Mouse (Mus musculus) liver, embryonic 12.5 days (tissue): Measurements from ENCODE around the gene Saa3. TPM values are rescaled to one million over a fixed set of nuclear protein-coding genes. Genes with fewer than 3 reads are reported as not detected.
"Not testable (repeated sequence)": the region's sequence is repeated elsewhere in the genome, so short reads cannot be mapped to it uniquely, and the experiment has no call there.

Source experiments
- ATAC-seq: fragments of 200-750 bp; cut with Nextera tagmentation; 2 replicates; pipeline ENCODE4 v1.8.0; 2017; ENCODE audit warnings: moderate number of reproducible peaks, mild to moderate bottlenecking, moderate library complexity
- H3K27ac ChIP-seq: fragments of 300-500 bp; sonication (generic); 2 replicates; pipeline ENCODE4 v1.5.1; 2016; ENCODE audit warnings: mild to moderate bottlenecking
- H3K27me3 ChIP-seq: fragments of 300-500 bp; sonication (generic); replicated peaks from 2 replicates; pipeline ENCODE4 v1.6.1; 2016; ENCODE audit warnings: mild to moderate bottlenecking, moderate library complexity
- H3K36me3 ChIP-seq: fragments of 300-500 bp; sonication (generic); 2 replicates; pipeline ENCODE4 v1.6.1; 2016; ENCODE audit warnings: mild to moderate bottlenecking, moderate library complexity
- H3K4me1 ChIP-seq: fragments of 300-500 bp; sonication (generic); 2 replicates; pipeline ENCODE4 v1.6.1; 2016
- H3K4me2 ChIP-seq: fragments of 300-500 bp; sonication (generic); 2 replicates; pipeline ENCODE4 v1.6.1; 2016; ENCODE audit warnings: mild to moderate bottlenecking, moderate library complexity
- H3K4me3 ChIP-seq: fragments of 300-500 bp; sonication (generic); 2 replicates; pipeline ENCODE4 v1.5.1; 2016; ENCODE audit warnings: mild to moderate bottlenecking, moderate library complexity
- H3K9ac ChIP-seq: fragments of 300-500 bp; sonication (generic); 2 replicates; pipeline ENCODE4 v1.6.1; 2016; ENCODE audit warnings: mild to moderate bottlenecking, moderate library complexity
- H3K9me3 ChIP-seq: fragments of 300-500 bp; sonication (generic); replicated peaks from 2 replicates; pipeline ENCODE4 v1.6.1; 2016; ENCODE audit warnings: mild to moderate bottlenecking, moderate library complexity
- WGBS: fragments of 180-500 bp; shearing (Covaris S2); methylation state at CpG from one replicate; pipeline ENCODE4 v1.1.7; 2016; ENCODE audit not compliant: insufficient replicate concordance; 5-methylcytosine and 5-hydroxymethylcytosine counted together
- polyA plus RNA-seq: library from polyadenylated mRNA; unstranded; fragments of >200 nt; fragmentation: Nextera tagmentation; extraction: Ambion mirVana; gene quantifications from 2 replicates; pipeline ENCODE4 v1.2.1, GENCODE M21; 2016

Saa3 gene
- polyA plus RNA-seq, 1 experiment from 2014 or later: 1.1 TPM

- Histone ChIP-seq H3K4me2 (no peak overlapping the region), H3K27me3 (no peaks in the 10 kb centered on the region), H3K4me1 (peaks cover 18% of the 10 kb centered on the region), H3K36me3 (peaks cover 99% of the 10 kb centered on the region), H3K9ac (no peak overlapping the region), H3K9me3 (no peaks in the 10 kb centered on the region), H3K27ac (no peak overlapping the region), H3K4me3 (no peak overlapping the region)
- WGBS: 89% methylated on average over 6 of the region's 6 CpGs
- ATAC-seq: no peak
Observed at GRCm38 (mm10) chr7:46700521-46701025, 14.9 kb downstream of the Saa3 start.

- Histone ChIP-seq H3K4me1 (peaks cover 16% of the 10 kb centered on the region), H3K9me3 (no peaks in the 10 kb centered on the region), H3K27me3 (no peaks in the 10 kb centered on the region), H3K9ac (no peak overlapping the region), H3K4me2 (no peak overlapping the region), H3K36me3 (peaks cover 86% of the 10 kb centered on the region), H3K27ac (no peak overlapping the region), H3K4me3 (no peak overlapping the region)
- peak; percentile 77 for ATAC-seq
- WGBS: 11% methylated on average over 1 of the region's 1 CpGs
Observed at GRCm38 (mm10) chr7:46696754-46697153, 18.7 kb downstream of the Saa3 start.

- Histone ChIP-seq H3K4me1 (no peaks in the 10 kb centered on the region), H3K4me2 (no peak overlapping the region), H3K27ac (no peak overlapping the region), H3K9ac (no peak overlapping the region), H3K27me3 (no peaks in the 10 kb centered on the region), H3K4me3 (no peak overlapping the region), H3K9me3 (no peaks in the 10 kb centered on the region), H3K36me3 (peaks cover 43% of the 10 kb centered on the region)
- no peak for ATAC-seq
- WGBS: 61% methylated on average over 5 of the region's 5 CpGs
Observed at GRCm38 (mm10) chr7:46686827-46687226, 28.7 kb downstream of the Saa3 start.

GRCm38 (mm10) chr7:46680732-46681131 lies 34.8 kb downstream of the Saa3 start:
- no peak overlapping the region for H3K4me3 ChIP-seq
- H3K4me1 ChIP-seq: 0 out of 2 replicates have a peak, but pooled peaks cover 4% of the 10 kb centered on the region
- no peak overlapping the region for H3K4me2 ChIP-seq
- ATAC-seq: no peak
- no peak overlapping the region for H3K9ac ChIP-seq
- no peak overlapping the region for H3K27ac ChIP-seq
- no peaks in the 10 kb centered on the region for H3K36me3 ChIP-seq
- H3K27me3 ChIP-seq: no peaks in the 10 kb centered on the region
- H3K9me3 ChIP-seq: no peaks in the 10 kb centered on the region

GRCm38 (mm10) chr7:46679044-46679443 lies 36.5 kb downstream of the Saa3 start:
- ATAC-seq, H3K4me3 ChIP-seq, H3K27me3 ChIP-seq, H3K27ac ChIP-seq, H3K9ac ChIP-seq, H3K9me3 ChIP-seq, H3K36me3 ChIP-seq, H3K4me2 ChIP-seq, H3K4me1 ChIP-seq: not testable (repeated sequence)
- WGBS: 66% methylated on average over 7 of the region's 7 CpGs

- no peak overlapping the region for H3K27ac ChIP-seq
- H3K36me3 ChIP-seq: no peaks in the 10 kb centered on the region
- no peaks in the 10 kb centered on the region for H3K9me3 ChIP-seq
- ATAC-seq: no peak
- no peak overlapping the region for H3K4me3 ChIP-seq
- H3K27me3 ChIP-seq: no peaks in the 10 kb centered on the region
- H3K4me2 ChIP-seq: no peak overlapping the region
- WGBS: 58% methylated on average over 3 of the region's 3 CpGs
- 0 out of 2 replicates have a peak, but pooled peaks cover 4% of the 10 kb centered on the region for H3K4me1 ChIP-seq
- H3K9ac ChIP-seq: no peak overlapping the region
Observed at GRCm38 (mm10) chr7:46678417-46678816, 37.1 kb downstream of the Saa3 start.

GRCm38 (mm10) chr7:46676808-46677360 lies 38.6 kb downstream of the Saa3 start:
- no peak overlapping the region for H3K4me3 ChIP-seq
- H3K27me3 ChIP-seq: peaks cover 6% of the 10 kb centered on the region; the same call in 1 of the 2 replicates
- no peak for ATAC-seq
- no peak overlapping the region for H3K4me2 ChIP-seq
- no peak overlapping the region for H3K9ac ChIP-seq
- H3K9me3 ChIP-seq: no peaks in the 10 kb centered on the region
- 0 out of 2 replicates have a peak, but pooled peaks cover 4% of the 10 kb centered on the region for H3K4me1 ChIP-seq
- 47% methylated on average over 5 of the region's 5 CpGs for WGBS
- H3K27ac ChIP-seq: no peak overlapping the region
- no peaks in the 10 kb centered on the region for H3K36me3 ChIP-seq

- H3K4me3 ChIP-seq: no peak overlapping the region
- H3K9me3 ChIP-seq: no peaks in the 10 kb centered on the region
- peaks cover 6% of the 10 kb centered on the region; the same call in 1 of the 2 replicates for H3K27me3 ChIP-seq
- WGBS: 39% methylated on average over 8 of the region's 8 CpGs
- no peaks in the 10 kb centered on the region for H3K36me3 ChIP-seq
- H3K27ac ChIP-seq: no peak overlapping the region
- no peak overlapping the region for H3K9ac ChIP-seq
- ATAC-seq: no peak
- 0 out of 2 replicates have a peak, but pooled peaks cover 4% of the 10 kb centered on the region for H3K4me1 ChIP-seq
- no peak overlapping the region for H3K4me2 ChIP-seq
Observed at GRCm38 (mm10) chr7:46675886-46676285, 39.6 kb downstream of the Saa3 start.

GRCm38 (mm10) chr7:46675061-46675460 lies 40.4 kb downstream of the Saa3 start:
- H3K27me3 ChIP-seq: peaks cover 6% of the 10 kb centered on the region; the same call in 1 of the 2 replicates

GRCm38 (mm10) chr7:46672160-46672672 lies 43.3 kb downstream of the Saa3 start, which contains the start of gene Tph1:
Tph1 (minus strand) TSS chr7:46672537.
- 0 out of 2 replicates have a peak, but pooled peaks cover 4% of the 10 kb centered on the region for H3K4me1 ChIP-seq
- WGBS: 39% methylated on average over 10 of the region's 10 CpGs
- H3K27me3 ChIP-seq: peaks cover 29% of the 10 kb centered on the region
- no peak within 1 kb of the TSS for H3K4me3 ChIP-seq
- H3K9me3 ChIP-seq: no peaks in the 10 kb centered on the region
- no peaks in the 10 kb centered on the region for H3K36me3 ChIP-seq
- ATAC-seq: no peak
- no peak within 1 kb of the TSS for H3K9ac ChIP-seq
- H3K4me2 ChIP-seq: no peak within 1 kb of the TSS
- no peak within 1 kb of the TSS for H3K27ac ChIP-seq

More at GRCm38 (mm10) chr7:46675061-46675460, 40.4 kb downstream of the Saa3 start:
- 83% methylated on average over 7 of the region's 7 CpGs for WGBS
- no peaks in the 10 kb centered on the region for H3K36me3 ChIP-seq
- H3K9me3 ChIP-seq: no peaks in the 10 kb centered on the region
- no peak overlapping the region for H3K4me3 ChIP-seq
- ATAC-seq: no peak
- H3K4me1 ChIP-seq: 0 out of 2 replicates have a peak, but pooled peaks cover 4% of the 10 kb centered on the region
- no peak overlapping the region for H3K27ac ChIP-seq
- H3K9ac ChIP-seq: no peak overlapping the region
- H3K4me2 ChIP-seq: no peak overlapping the region

GRCm38 (mm10) chr7:46667256-46667655 lies 48.2 kb downstream of the Saa3 start:
- H3K9me3 ChIP-seq: no peaks in the 10 kb centered on the region
- no peak overlapping the region for H3K9ac ChIP-seq
- H3K36me3 ChIP-seq: no peaks in the 10 kb centered on the region
- 3% methylated on average over 21 of the region's 21 CpGs for WGBS
- H3K27ac ChIP-seq: no peak overlapping the region
- H3K4me2 ChIP-seq: peak overlapping the region; percentile 23; the same call in 1 of the 2 replicates
- ATAC-seq: no peak
- H3K4me1 ChIP-seq: no peaks in the 10 kb centered on the region
- H3K4me3 ChIP-seq: no peak overlapping the region
- H3K27me3 ChIP-seq: peaks cover 51% of the 10 kb centered on the region

- Histone ChIP-seq H3K9me3 (no peaks in the 10 kb centered on the region), H3K9ac (no peak overlapping the region), H3K4me3 (no peak overlapping the region), H3K27me3 (peaks cover 57% of the 10 kb centered on the region), H3K36me3 (no peaks in the 10 kb centered on the region), H3K4me1 (no peaks in the 10 kb centered on the region), H3K4me2 (no peak overlapping the region), H3K27ac (no peak overlapping the region)
- 27% methylated on average over 9 of the region's 9 CpGs for WGBS
- ATAC-seq: no peak
Observed at GRCm38 (mm10) chr7:46665236-46665635, 50.3 kb downstream of the Saa3 start.
